20 mouse cellular contexts compared by ENCODE assay signal in the genomic region with DNA sequence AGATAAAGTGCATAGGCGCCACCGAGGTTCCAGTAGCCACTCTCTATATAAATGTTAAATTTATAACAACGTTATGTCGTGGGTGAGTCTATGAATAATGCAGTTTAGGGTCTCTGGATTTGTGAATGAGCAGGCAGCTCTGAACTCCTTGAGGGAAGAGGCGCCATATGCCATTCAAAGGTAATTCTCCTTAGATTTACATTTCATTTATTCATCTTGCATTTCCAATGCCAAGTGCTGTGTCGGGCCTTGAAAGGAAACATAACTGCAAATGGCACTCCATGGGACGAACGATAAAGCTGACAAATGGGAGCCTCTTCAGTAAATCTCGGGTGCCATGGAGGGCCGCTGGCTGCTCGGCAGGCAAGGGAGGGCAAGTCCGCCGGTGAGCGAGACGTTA.
DNase-seq lines count a peak whose midpoint lies in the region; ATAC-seq and TF ChIP-seq lines count a peak whose summit lies in the region.
"Had no signal": no experiment of that assay in that cellular context is flagged by ENCODE, and none has a peak within 500 bp of the region (broad histone marks: within the 10 kb centered on the region; RNA-seq: fewer than 3 reads in every experiment).

No protein-coding gene starts in this region.

- no peak overlapping the region for H3K9ac ChIP-seq in forebrain, embryonic 15.5 days (replicated peaks)
- no peak overlapping the region for H3K9ac ChIP-seq in forebrain, postnatal 0 days
- no peak overlapping the region for H3K9ac ChIP-seq in midbrain, embryonic 11.5 days (ENCODE audit: low read length)
- no peak overlapping the region for H3K9ac ChIP-seq in midbrain, postnatal 0 days (replicated peaks; ENCODE audit: low read length, poor library complexity, severe bottlenecking)
- H3K9ac ChIP-seq in midbrain, embryonic 16.5 days (ENCODE audit: low read depth, low read length), result no peak overlapping the region
- H3K9ac ChIP-seq: heart, embryonic 12.5 days had no signal

- no peaks in the 10 kb centered on the region for H3K9me3 ChIP-seq in forebrain, embryonic 15.5 days
- H3K9me3 ChIP-seq in forebrain, postnatal 0 days (ENCODE audit: low read length), result no peaks in the 10 kb centered on the region
- H3K9me3 ChIP-seq in midbrain, embryonic 11.5 days (ENCODE audit: control insufficient read depth, low read length), result no peaks in the 10 kb centered on the region
- no peaks in the 10 kb centered on the region for H3K9me3 ChIP-seq in midbrain, postnatal 0 days (ENCODE audit: low read length)
- H3K9me3 ChIP-seq in midbrain, embryonic 16.5 days (replicated peaks; ENCODE audit: control insufficient read depth, low read length, poor library complexity, severe bottlenecking), result no peaks in the 10 kb centered on the region
- H3K9me3 ChIP-seq: embryonic facial prominence, embryonic 10.5 days; heart, embryonic 12.5 days; hindbrain, embryonic 10.5 days had no signal

- no peak for TF ChIP-seq POLR2A in brain, embryonic 14.5 days (IDR thresholded peaks at IDR 0.05; ENCODE audit: borderline replicate concordance, extremely low read depth, insufficient read depth, insufficient read length, poor library complexity, severe bottlenecking)

- DNase-seq in forebrain, postnatal 0 days, result no peak
- DNase-seq in midbrain, embryonic 11.5 days (ENCODE audit: low spot score, missing footprints), result peak; percentile 62
- no peak for DNase-seq in midbrain, postnatal 0 days (ENCODE audit: low spot score)
- peak; percentile 70 for DNase-seq in brain, embryonic 14.5 days (ENCODE audit: low read depth)
- DNase-seq in cerebellum, adult 11 months, result no peak
- DNase-seq: adrenal gland, postnatal 14 days; cerebellum, adult 2 months; cerebellum, postnatal 10 days; gastrocnemius, postnatal 10 days; heart, adult 2 months had no signal

- no peak overlapping the region for H3K4me2 ChIP-seq in forebrain, embryonic 15.5 days (replicated peaks)
- H3K4me2 ChIP-seq in forebrain, postnatal 0 days (ENCODE audit: low read depth), result no peak overlapping the region
- no peak overlapping the region for H3K4me2 ChIP-seq in midbrain, embryonic 11.5 days
- no peak overlapping the region for H3K4me2 ChIP-seq in midbrain, postnatal 0 days (ENCODE audit: low read depth, low read length, poor library complexity, severe bottlenecking)
- H3K4me2 ChIP-seq in midbrain, embryonic 16.5 days (ENCODE audit: low read length), result peak overlapping the region; percentile 41
- H3K4me2 ChIP-seq: heart, embryonic 12.5 days had no signal

- WGBS in forebrain, embryonic 15.5 days, result 50% methylated on average over 15 of the region's 15 CpGs
- 48% methylated on average over 15 of the region's 15 CpGs for WGBS in forebrain, postnatal 0 days
- 78% methylated on average over 15 of the region's 15 CpGs for WGBS in midbrain, embryonic 11.5 days
- WGBS in midbrain, postnatal 0 days, result 34% methylated on average over 15 of the region's 15 CpGs
- WGBS in midbrain, embryonic 16.5 days, result 39% methylated on average over 15 of the region's 15 CpGs

- peaks cover 2% of the 10 kb centered on the region for H3K4me1 ChIP-seq in forebrain, embryonic 15.5 days
- no peaks in the 10 kb centered on the region for H3K4me1 ChIP-seq in forebrain, postnatal 0 days (ENCODE audit: insufficient read depth)
- peaks cover 2% of the 10 kb centered on the region; the same call in 1 of the 2 replicates for H3K4me1 ChIP-seq in midbrain, embryonic 11.5 days (ENCODE audit: control insufficient read depth, insufficient read depth, low read length)
- H3K4me1 ChIP-seq in midbrain, postnatal 0 days (ENCODE audit: insufficient read depth, low read length), result no peaks in the 10 kb centered on the region
- H3K4me1 ChIP-seq in midbrain, embryonic 16.5 days (ENCODE audit: control insufficient read depth, insufficient read depth, low read length), result peaks cover 9% of the 10 kb centered on the region

- no peaks in the 10 kb centered on the region for H3K36me3 ChIP-seq in forebrain, embryonic 15.5 days
- H3K36me3 ChIP-seq in forebrain, postnatal 0 days (ENCODE audit: insufficient read depth), result no peaks in the 10 kb centered on the region
- H3K36me3 ChIP-seq in midbrain, embryonic 11.5 days (ENCODE audit: control insufficient read depth, insufficient read depth, low read length), result no peaks in the 10 kb centered on the region
- no peaks in the 10 kb centered on the region for H3K36me3 ChIP-seq in midbrain, postnatal 0 days (ENCODE audit: insufficient read depth, low read length)
- no peaks in the 10 kb centered on the region for H3K36me3 ChIP-seq in midbrain, embryonic 16.5 days (ENCODE audit: control insufficient read depth, insufficient read depth, low read length)
- H3K36me3 ChIP-seq: embryonic facial prominence, embryonic 10.5 days; heart, embryonic 12.5 days; hindbrain, embryonic 10.5 days had no signal

- no peak overlapping the region for H3K4me3 ChIP-seq in forebrain, embryonic 15.5 days
- H3K4me3 ChIP-seq in forebrain, postnatal 0 days (ENCODE audit: low read depth, low read length), result no peak overlapping the region
- H3K4me3 ChIP-seq in midbrain, embryonic 11.5 days (ENCODE audit: low read depth, low read length), result no peak overlapping the region
- H3K4me3 ChIP-seq in midbrain, postnatal 0 days (ENCODE audit: low read depth, low read length), result no peak overlapping the region
- H3K4me3 ChIP-seq in midbrain, embryonic 16.5 days (ENCODE audit: low read depth, low read length), result no peak overlapping the region
- H3K4me3 ChIP-seq: embryonic facial prominence, embryonic 10.5 days; heart, adult 2 months; heart, embryonic 12.5 days; hindbrain, embryonic 10.5 days had no signal

- 0 out of 2 replicates have a peak, but pooled peaks have one; percentile 26 for ATAC-seq in forebrain, embryonic 15.5 days (replicated peaks)
- no peak for ATAC-seq in forebrain, postnatal 0 days
- ATAC-seq in midbrain, embryonic 11.5 days (ENCODE audit: low FRiP score), result no peak
- no peak for ATAC-seq in midbrain, postnatal 0 days (ENCODE audit: low FRiP score)
- no peak for ATAC-seq in midbrain, embryonic 16.5 days
- ATAC-seq: activated CD4-positive, CD25-positive, alpha-beta regulatory T cell, adult 4 months; hindbrain, embryonic 16.5 days; inflammation-experienced regulatory T-cells, adult 6 months; Patski had no signal

- no peaks in the 10 kb centered on the region for H3K27me3 ChIP-seq in forebrain, embryonic 15.5 days
- no peaks in the 10 kb centered on the region for H3K27me3 ChIP-seq in forebrain, postnatal 0 days (ENCODE audit: insufficient read depth, low read length)
- H3K27me3 ChIP-seq in midbrain, embryonic 11.5 days (ENCODE audit: control insufficient read depth, insufficient read depth, low read length), result no peaks in the 10 kb centered on the region
- no peaks in the 10 kb centered on the region for H3K27me3 ChIP-seq in midbrain, postnatal 0 days (ENCODE audit: insufficient read depth, low read length)
- H3K27me3 ChIP-seq in midbrain, embryonic 16.5 days (ENCODE audit: control insufficient read depth, insufficient read depth, low read depth, low read length), result no peaks in the 10 kb centered on the region
- H3K27me3 ChIP-seq: CH12.LX; heart, embryonic 12.5 days had no signal

- H3K27ac ChIP-seq in forebrain, embryonic 15.5 days (replicated peaks), result no peak overlapping the region
- H3K27ac ChIP-seq in forebrain, postnatal 0 days (ENCODE audit: low read depth, low read length), result no peak overlapping the region
- no peak overlapping the region for H3K27ac ChIP-seq in midbrain, embryonic 11.5 days (ENCODE audit: low read depth, low read length)
- no peak overlapping the region for H3K27ac ChIP-seq in midbrain, postnatal 0 days (ENCODE audit: low read depth, low read length)
- H3K27ac ChIP-seq in midbrain, embryonic 16.5 days (ENCODE audit: low read length), result no peak overlapping the region
- H3K27ac ChIP-seq: embryonic facial prominence, embryonic 10.5 days; heart, adult 2 months; hindbrain, embryonic 10.5 days had no signal

- no peak for TF ChIP-seq CTCF in forebrain, postnatal 0 days (IDR thresholded peaks at IDR 0.05; ENCODE audit: low read depth)
- no peak for TF ChIP-seq CTCF in midbrain, postnatal 0 days (IDR thresholded peaks at IDR 0.05)
- no peak for TF ChIP-seq CTCF in brain, embryonic 14.5 days (IDR thresholded peaks at IDR 0.05; ENCODE audit: borderline replicate concordance, extremely low read depth, insufficient read depth, insufficient read length)

Comparison
In these comparisons a context has a peak if more than half of its experiments do, and no peak if none do; other contexts are left out.
1. DNase-seq: peak in midbrain, embryonic 11.5 days (single experiment) and brain, embryonic 14.5 days (single experiment); none in forebrain, postnatal 0 days (single experiment), midbrain, postnatal 0 days (single experiment) and cerebellum, adult 11 months (single experiment).